Mouse (Mus musculus): ENCODE data around the gene Gfer.
"Not testable (repeated sequence)": the region's sequence is repeated elsewhere in the genome, so short reads cannot be mapped to it uniquely, and the experiment has no call there.

The Gfer gene

DNA sequence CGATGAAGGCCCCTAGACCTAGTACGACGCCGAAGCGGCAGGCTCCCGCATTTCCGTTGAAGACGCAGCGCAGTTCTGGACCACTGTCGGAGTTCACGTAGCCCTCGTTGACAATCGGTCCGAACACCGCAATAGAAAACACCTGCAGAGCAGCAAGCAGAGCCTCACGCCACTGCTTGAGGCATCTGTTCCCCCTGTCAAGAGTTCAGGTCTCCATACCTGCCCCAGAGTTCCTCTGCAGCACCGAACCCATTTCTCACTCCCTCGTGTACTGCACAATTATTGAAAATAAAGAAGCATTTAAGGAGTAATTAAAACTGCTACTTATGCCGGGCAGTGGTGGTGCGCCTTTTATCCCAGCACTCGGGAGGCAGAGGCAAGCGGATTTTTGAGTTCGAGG is 8.4 kb downstream of the Gfer start:
- in situ Hi-C loops (cut with MboI, MseI), result no loop called here

DNA sequence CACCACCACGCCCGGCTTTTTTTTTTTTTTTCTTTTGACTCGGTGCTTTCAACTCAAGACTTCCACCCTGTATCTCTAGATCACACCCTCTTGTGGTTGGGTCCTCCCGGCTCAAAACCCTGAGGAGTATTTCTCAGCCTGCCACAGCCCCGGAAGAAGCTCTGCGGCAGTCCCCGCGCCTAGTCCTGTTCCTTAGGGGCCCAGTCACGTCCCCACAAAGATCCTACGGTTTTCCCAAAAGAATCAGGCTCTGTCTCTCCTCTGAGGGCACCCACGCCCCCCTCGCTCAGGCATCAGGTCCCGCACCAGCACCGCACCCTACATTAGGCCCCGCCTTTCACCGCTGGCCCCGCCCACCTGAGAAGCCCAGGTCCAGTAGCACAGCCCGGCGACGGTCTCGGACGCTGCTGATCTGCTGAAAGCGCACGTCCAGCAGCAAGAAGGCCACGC is 8.8 kb downstream of the Gfer start:
- in situ Hi-C loops (cut with MboI, MseI), result no loop called here

DNA sequence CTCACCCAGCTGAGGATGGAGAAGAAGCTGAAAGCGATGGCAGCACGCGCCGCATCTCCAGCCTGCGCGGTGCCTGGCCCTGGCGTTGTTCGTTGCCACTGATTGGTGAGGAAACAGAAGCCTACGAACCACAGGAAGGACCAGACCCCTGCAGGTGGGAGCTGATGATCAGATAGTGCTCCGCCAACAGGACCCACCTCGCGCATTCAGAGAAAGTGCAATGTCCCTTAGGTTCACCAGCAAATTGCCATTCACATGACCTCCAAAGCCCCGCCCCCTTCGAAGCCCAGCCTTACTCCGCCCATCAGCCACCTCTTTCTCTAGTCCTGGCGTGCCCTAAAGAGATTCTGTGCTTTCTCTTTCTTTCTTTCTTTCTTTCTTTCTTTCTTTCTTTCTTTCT is 9.4 kb downstream of the Gfer start:
- in situ Hi-C loops (cut with MboI, MseI), result no loop called here

DNA sequence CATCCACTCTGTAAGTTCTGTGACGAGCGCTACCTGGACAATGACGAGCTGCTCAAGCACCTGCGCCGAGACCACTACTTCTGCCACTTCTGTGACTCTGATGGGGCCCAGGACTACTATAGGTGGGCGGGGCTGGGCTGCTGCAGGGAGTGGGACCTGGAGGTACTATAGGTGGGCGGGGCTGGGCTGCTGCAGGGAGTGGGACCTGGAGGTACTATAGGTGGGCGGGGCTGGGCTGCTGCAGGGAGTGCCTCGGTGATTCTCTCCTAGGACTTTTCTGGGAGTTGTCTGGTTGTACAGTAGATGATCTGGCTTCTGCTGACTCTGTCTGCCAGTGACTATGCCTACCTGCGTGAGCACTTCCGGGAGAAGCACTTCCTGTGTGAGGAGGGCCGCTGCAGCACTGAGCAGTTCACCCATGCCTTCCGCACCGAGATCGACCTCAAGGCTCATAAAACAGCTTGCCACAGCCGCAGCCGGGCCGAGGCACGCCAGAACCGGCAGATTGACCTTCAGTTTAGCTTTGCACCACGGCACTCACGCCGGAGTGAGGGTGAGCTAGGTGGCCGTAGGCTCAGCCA is 18.4 kb downstream of the Gfer start:
- in situ Hi-C loops (cut with MboI, MseI), result no loop called here

DNA sequence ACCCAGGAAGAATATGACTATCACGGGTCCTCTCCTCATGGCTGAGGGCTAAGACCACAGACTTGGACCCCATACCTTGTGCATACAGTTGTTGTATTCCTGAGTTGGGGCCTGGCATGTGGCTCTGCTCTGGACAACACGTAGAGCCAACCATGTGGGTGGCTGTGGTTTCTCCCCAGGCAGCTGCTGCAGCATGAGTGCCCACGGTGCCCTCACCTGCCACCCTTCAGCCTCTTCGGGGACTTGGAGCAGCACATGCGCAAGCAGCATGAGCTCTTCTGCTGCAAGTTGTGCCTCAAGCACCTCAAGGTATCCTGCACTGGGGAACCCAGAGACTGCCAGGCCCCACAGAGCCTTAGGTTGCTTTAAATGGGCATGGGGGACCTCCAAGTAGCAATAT is 19.1 kb downstream of the Gfer start:
- in situ Hi-C loops (cut with MboI, MseI), result no loop called here

- in situ Hi-C loops (cut with MboI, MseI), result no loop called here
Measured at GRCm38 (mm10) chr17:24676187-24676586, 19.8 kb downstream of the Gfer start.

- in situ Hi-C loops (cut with MboI, MseI), result no loop called here
Measured at GRCm38 (mm10) chr17:24674277-24674676, 21.7 kb downstream of the Gfer start.

DNA sequence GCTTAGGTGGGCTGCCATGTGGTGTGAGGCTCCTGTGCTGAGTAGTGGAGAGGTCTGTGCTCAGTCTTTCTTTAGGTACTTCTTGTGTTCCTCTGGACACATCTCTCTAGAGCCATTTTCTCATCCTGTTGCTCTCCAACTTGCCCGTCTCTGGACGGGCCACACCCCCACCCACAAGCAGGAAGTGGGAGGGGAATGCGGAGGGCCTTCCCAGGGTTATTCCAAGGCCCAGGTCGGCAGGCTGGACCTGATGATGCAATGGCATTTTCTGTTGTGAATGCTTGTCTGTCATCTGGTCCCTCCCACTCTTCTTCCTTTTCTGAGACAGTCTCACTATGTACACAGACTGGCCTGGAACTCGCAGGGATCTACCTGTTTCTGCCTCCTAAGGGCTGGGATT is 23.8 kb downstream of the Gfer start:
- in situ Hi-C loops (cut with MboI, MseI), result no loop called here

- in situ Hi-C loops (cut with MboI, MseI), result no loop called here
Measured at GRCm38 (mm10) chr17:24671346-24671745, 24.6 kb downstream of the Gfer start.

DNA sequence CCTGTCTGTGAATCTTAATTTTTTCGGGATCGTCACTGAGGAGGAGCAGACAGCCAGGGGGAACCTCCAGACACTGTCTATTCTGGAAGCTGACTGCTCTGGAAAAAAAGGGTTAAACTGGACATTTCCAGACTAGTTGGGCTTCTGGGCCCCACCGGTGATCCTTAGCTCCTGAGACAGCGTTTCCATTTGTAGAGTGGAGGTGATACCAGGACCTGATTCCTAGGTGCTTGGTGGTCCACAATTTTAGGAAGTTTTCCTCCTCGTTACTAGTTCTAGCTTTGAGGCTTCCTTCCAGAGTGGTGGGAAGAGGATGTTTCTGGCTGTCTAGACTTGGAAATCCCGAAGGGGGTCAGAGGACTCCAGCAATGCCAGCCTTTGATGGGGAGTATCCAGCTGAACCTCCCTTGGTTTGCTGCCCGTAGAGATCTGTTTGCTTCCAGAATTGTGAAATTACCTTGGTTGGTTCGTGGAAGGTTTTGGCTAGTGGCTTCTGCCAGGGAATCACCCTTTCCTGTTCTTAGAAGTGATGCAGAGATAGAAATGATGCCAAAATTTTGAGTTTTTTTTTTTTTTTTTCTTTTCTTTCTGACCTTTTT is 25.6 kb downstream of the Gfer start:
- in situ Hi-C loops (cut with MboI, MseI), result no loop called here

DNA sequence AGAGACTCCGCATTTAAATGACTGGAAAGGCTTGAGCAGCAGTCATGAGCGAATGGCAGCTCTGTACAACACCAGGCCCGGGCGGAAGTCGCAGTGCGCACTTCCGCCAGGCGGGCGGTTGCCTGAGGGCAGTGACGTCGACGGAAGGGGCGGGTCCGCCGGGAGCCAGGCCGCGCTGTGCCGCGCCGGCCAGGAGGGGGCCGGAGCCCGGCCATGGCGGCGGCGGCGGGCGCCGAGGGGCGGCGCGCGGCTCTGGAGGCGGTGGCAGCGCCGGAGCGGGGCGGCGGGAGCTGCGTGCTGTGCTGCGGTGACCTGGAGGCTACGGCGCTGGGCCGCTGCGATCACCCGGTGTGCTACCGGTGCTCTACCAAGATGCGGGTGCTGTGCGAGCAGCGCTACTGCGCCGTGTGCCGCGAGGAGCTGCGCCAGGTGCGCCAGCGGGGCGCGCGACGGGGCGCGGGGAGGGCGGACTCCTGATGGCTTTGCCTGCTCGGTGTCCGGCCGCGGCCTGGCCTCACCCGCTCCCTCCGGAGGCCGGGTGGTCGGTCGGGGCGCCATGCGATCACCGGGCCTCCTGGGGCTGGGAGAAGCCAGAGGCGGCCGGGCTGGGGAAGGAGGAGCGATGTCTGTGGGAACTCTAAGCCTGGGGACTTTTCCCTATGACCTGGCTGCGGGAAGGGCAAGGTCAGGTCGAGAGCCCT is 26.3 kb downstream of the Gfer start, which contains the start of gene Zfp598:
TSS of gene Zfp598 (plus strand) at position 143 of the 701 bp plus-strand sequence.
- in situ Hi-C loops (cut with MboI, MseI), result no loop called here

GRCm38 (mm10) chr17:24669214-24669544 is 26.8 kb downstream of the Gfer start:
- in situ Hi-C loops (cut with MboI, MseI), result not testable (repeated sequence)

DNA sequence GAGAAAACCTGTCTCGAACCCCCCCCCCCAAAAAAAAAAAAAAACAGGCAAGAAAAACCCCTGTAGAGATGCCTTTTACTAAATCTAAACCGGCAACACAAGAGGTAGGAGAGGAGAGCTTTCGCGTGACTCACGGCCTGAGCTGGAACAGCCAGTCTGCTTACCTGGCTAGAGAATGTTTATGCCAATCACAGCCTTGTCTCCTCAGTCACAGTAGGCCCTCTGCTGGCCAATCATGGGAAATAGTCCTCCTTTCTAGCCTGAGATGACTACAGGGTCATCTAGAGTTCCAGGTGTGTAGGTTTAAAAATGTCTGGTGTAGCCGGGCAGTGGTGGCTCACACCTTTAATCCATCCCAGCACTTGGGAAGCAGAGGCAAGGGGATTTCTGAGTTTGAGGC is 28.5 kb downstream of the Gfer start:
- in situ Hi-C loops (cut with MboI, MseI), result no loop called here

DNA sequence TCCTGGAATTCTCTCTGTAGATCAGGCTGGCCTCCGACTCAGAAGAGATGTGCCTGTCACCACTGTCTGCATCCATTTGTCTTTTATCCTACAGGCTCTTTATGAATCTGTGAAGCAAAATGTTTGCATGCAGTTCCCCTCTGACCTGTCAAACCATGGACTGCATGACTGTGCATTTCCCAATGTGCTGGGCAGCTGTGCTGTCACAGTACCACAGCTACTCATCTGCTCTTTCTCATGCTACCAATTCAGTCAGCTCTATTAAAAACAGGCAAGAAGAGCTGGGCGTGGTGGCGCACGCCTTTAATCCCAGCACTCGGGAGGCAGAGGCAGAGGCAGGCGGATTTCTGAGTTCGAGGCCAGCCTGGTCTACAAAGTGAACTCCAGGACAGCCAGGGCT is 28.9 kb downstream of the Gfer start:
- in situ Hi-C loops (cut with MboI, MseI), result not testable (repeated sequence)

- in situ Hi-C loops (cut with MboI, MseI), result no loop called here
Measured at GRCm38 (mm10) chr17:24658017-24658758, 37.8 kb downstream of the Gfer start, which contains the start of gene Npw. Gene Npw (minus strand): TSS chr17:24658457.

GRCm38 (mm10) chr17:24654969-24655368 is 41.0 kb downstream of the Gfer start:
- in situ Hi-C loops (cut with MboI, MseI), result no loop called here

GRCm38 (mm10) chr17:24653967-24654710 is 41.8 kb downstream of the Gfer start:
- in situ Hi-C loops (cut with MboI, MseI), result no loop called here

GRCm38 (mm10) chr17:24651835-24652234 is 44.1 kb downstream of the Gfer start:
- in situ Hi-C loops (cut with MboI, MseI), result no loop called here

DNA sequence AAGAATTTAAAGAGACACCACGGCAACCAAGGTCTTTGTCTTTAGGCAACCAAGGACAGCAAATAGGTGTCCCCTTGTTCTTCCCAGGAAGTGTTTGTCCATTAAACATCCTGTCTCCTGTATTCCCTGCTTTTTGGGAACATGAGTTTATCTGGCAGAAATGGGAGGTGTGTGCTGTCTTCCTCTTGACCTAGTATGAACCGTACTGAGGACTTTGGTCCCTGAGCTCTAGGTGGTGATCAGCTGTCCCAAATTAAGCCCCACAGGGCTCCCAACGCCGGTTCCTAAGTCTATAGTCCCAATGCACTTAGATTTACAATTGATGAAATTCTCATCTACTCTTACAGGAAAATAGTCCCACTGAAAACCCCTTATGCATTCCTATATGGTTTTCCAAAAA is 45.2 kb downstream of the Gfer start:
- in situ Hi-C loops (cut with MboI, MseI), result no loop called here

- in situ Hi-C loops (cut with MboI, MseI), result no loop called here
Measured at GRCm38 (mm10) chr17:24650070-24650616, 45.8 kb downstream of the Gfer start, which contains the start of gene Slc9a3r2. Gene Slc9a3r2 (minus strand): TSS chr17:24650327.

- in situ Hi-C loops (cut with MboI, MseI), result no loop called here
Measured at GRCm38 (mm10) chr17:24649581-24650069, 46.3 kb downstream of the Gfer start.
